Mouse (Mus musculus) right cerebral cortex, adult 2 months (tissue): Measurements from ENCODE around the gene Hmgb2.
A peak's percentile ranks its signal among the peaks of the same experiment; 100 is the strongest.

Source experiments
- DNase-seq, 2 experiments: peaks; one replicate each; pipeline ENCODE4 v3.0.0; 2021 to 2022; ENCODE audit warnings: low spot score in 2 of 2

Gene Hmgb2

GRCm38 (mm10) chr8:57560926-57561325 is 49.2 kb downstream of the Hmgb2 start:
- no peak for DNase-seq

GRCm38 (mm10) chr8:57562741-57563140 is 51.0 kb downstream of the Hmgb2 start:
- no peak for DNase-seq

GRCm38 (mm10) chr8:57563726-57564125 is 52.0 kb downstream of the Hmgb2 start:
- DNase-seq = peak; percentile 54 to 55

- no peak for DNase-seq
Observed at GRCm38 (mm10) chr8:57565039-57565438, 53.3 kb downstream of the Hmgb2 start.
